Mouse (Mus musculus) E14TG2a.4 (cell line): ENCODE measurements around the gene Gfy.

Experiments used
- CTCF ChIP-seq: conservative IDR thresholded peaks from 2 replicates; pipeline ENCODE4 v1.5.1; 2014; ENCODE audit warnings: low read length
- NANOG ChIP-seq: IDR thresholded peaks from 2 replicates; pipeline ENCODE4 v1.6.1; 2014; ENCODE audit warnings: borderline replicate concordance, low read length, mixed read lengths

- TF ChIP-seq CTCF: no peak
- TF ChIP-seq NANOG: no peak
Observed at GRCm38 (mm10) chr7:45153586-45153985, 25.8 kb downstream of the Gfy start.
